Mouse (Mus musculus) heart, embryonic 13.5 days (tissue): ENCODE measurements around the gene Dnal4. TPM values are rescaled to one million over a fixed set of nuclear protein-coding genes. Genes with fewer than 3 reads are reported as not detected.

Source experiments
- ATAC-seq: fragments of 200-750 bp; cut with Nextera tagmentation; 2 replicates; pipeline ENCODE4 v1.8.0; 2017; ENCODE audit warnings: moderate TSS enrichment; ENCODE audit not compliant: insufficient number of reproducible peaks, low FRiP score, low TSS enrichment; ENCODE audit errors: extremely low read depth
- H3K27ac ChIP-seq: fragments of 300-500 bp; sonication (generic); replicated peaks from 2 replicates; pipeline ENCODE4 v1.5.1; 2015; ENCODE audit warnings: moderate library complexity, mild to moderate bottlenecking, inconsistent platforms
- H3K27me3 ChIP-seq: fragments of 300-500 bp; sonication (generic); replicated peaks from 2 replicates; pipeline ENCODE4 v1.6.1; 2015; ENCODE audit warnings: mild to moderate bottlenecking, inconsistent platforms
- H3K36me3 ChIP-seq: fragments of 300-500 bp; sonication (generic); 2 replicates; pipeline ENCODE4 v1.6.1; 2015; ENCODE audit warnings: mild to moderate bottlenecking, inconsistent platforms
- H3K4me1 ChIP-seq: fragments of 300-500 bp; sonication (generic); 2 replicates; pipeline ENCODE4 v1.6.1; 2015; ENCODE audit warnings: inconsistent platforms
- H3K4me2 ChIP-seq: fragments of 300-500 bp; sonication (generic); 2 replicates; pipeline ENCODE4 v1.6.1; 2015; ENCODE audit warnings: inconsistent platforms, mild to moderate bottlenecking, moderate library complexity
- H3K4me3 ChIP-seq: fragments of 300-500 bp; sonication (generic); 2 replicates; pipeline ENCODE4 v1.5.1; 2015; ENCODE audit warnings: moderate library complexity, mild to moderate bottlenecking, inconsistent platforms
- H3K9ac ChIP-seq: fragments of 300-500 bp; sonication (generic); 2 replicates; pipeline ENCODE4 v1.6.1; 2015; ENCODE audit warnings: inconsistent platforms, mild to moderate bottlenecking, moderate library complexity
- H3K9me3 ChIP-seq: fragments of 300-500 bp; sonication (generic); 2 replicates; pipeline ENCODE4 v1.6.1; 2016; ENCODE audit warnings: inconsistent platforms
- WGBS: fragments of 180-500 bp; shearing (Covaris S2); methylation state at CpG from one replicate; pipeline ENCODE4 v1.1.7; 2015; ENCODE audit warnings: mixed read lengths; 5-methylcytosine and 5-hydroxymethylcytosine counted together
- polyA plus RNA-seq: library from polyadenylated mRNA; unstranded; fragments of >200 nt; fragmentation: Nextera tagmentation; extraction: Ambion mirVana; gene quantifications from 2 replicates; pipeline ENCODE4 v1.2.1, GENCODE M21; 2015

Dnal4 gene
- polyA plus RNA-seq, 1 experiment from 2014 or later = 35.6 TPM

GRCm38 (mm10) chr15:79774117-79775027 is 3.3 kb downstream of the Dnal4 start:
- peak overlapping the region; percentile 76 for H3K27ac ChIP-seq
- peaks cover 37% of the 10 kb centered on the region for H3K4me1 ChIP-seq
- peak overlapping the region; percentile 87 for H3K9ac ChIP-seq
- H3K36me3 ChIP-seq = no peaks in the 10 kb centered on the region
- WGBS = under 1% methylated on average over 46 of the region's 50 CpGs
- peak; percentile 97 for ATAC-seq
- no peaks in the 10 kb centered on the region for H3K9me3 ChIP-seq
- peak overlapping the region; percentile 81 for H3K4me3 ChIP-seq
- H3K27me3 ChIP-seq = 0 out of 2 replicates have a peak, but pooled peaks cover under 1% of the 10 kb centered on the region
- H3K4me2 ChIP-seq = peak overlapping the region; percentile 88

GRCm38 (mm10) chr15:79770629-79771240 is 6.9 kb downstream of the Dnal4 start:
- Histone ChIP-seq H3K9me3 (no peaks in the 10 kb centered on the region), H3K4me1 (peaks cover 73% of the 10 kb centered on the region), H3K4me3 (no peak overlapping the region), H3K36me3 (no peaks in the 10 kb centered on the region), H3K9ac (no peak overlapping the region), H3K27ac (no peak overlapping the region), H3K27me3 (no peaks in the 10 kb centered on the region), H3K4me2 (no peak overlapping the region)
- 55% methylated on average over 21 of the region's 21 CpGs for WGBS
- no peak for ATAC-seq

GRCm38 (mm10) chr15:79768302-79768701 is 9.3 kb downstream of the Dnal4 start:
- H3K4me1 ChIP-seq = peaks cover 71% of the 10 kb centered on the region
- 61% methylated on average over 6 of the region's 6 CpGs for WGBS

GRCm38 (mm10) chr15:79767327-79767961 is 10.2 kb downstream of the Dnal4 start:
- H3K27ac ChIP-seq = peak overlapping the region; percentile 58
- WGBS = 49% methylated on average over 16 of the region's 16 CpGs
- H3K4me1 ChIP-seq = peaks cover 67% of the 10 kb centered on the region
- H3K4me2 ChIP-seq = peak overlapping the region; percentile 55
- no peaks in the 10 kb centered on the region for H3K9me3 ChIP-seq
- no peak for ATAC-seq
- H3K27me3 ChIP-seq = no peaks in the 10 kb centered on the region
- H3K4me3 ChIP-seq = no peak overlapping the region
- peak overlapping the region; percentile 61; the same call in 1 of the 2 replicates for H3K9ac ChIP-seq
- H3K36me3 ChIP-seq = peaks cover 24% of the 10 kb centered on the region

More at GRCm38 (mm10) chr15:79768302-79768701, 9.3 kb downstream of the Dnal4 start:
- H3K9me3 ChIP-seq = no peaks in the 10 kb centered on the region
- H3K27me3 ChIP-seq = no peaks in the 10 kb centered on the region
- H3K9ac ChIP-seq = peak overlapping the region; percentile 50; the same call in 1 of the 2 replicates
- peaks cover 15% of the 10 kb centered on the region for H3K36me3 ChIP-seq
- no peak for ATAC-seq
- no peak overlapping the region; the same call in 1 of the 2 replicates for H3K27ac ChIP-seq
- H3K4me3 ChIP-seq = no peak overlapping the region
- H3K4me2 ChIP-seq = no peak overlapping the region

GRCm38 (mm10) chr15:79766586-79767071 is 11.0 kb downstream of the Dnal4 start:
- 86% methylated on average over 10 of the region's 10 CpGs for WGBS
- Histone ChIP-seq H3K27me3 (no peaks in the 10 kb centered on the region), H3K4me3 (no peak overlapping the region), H3K4me2 (no peak overlapping the region), H3K9ac (no peak overlapping the region), H3K27ac (0 out of 2 replicates have a peak overlapping the region, but pooled peaks have one; percentile 58), H3K9me3 (no peaks in the 10 kb centered on the region), H3K4me1 (peaks cover 67% of the 10 kb centered on the region), H3K36me3 (peaks cover 32% of the 10 kb centered on the region)
- no peak for ATAC-seq

GRCm38 (mm10) chr15:79766168-79766567 is 11.5 kb downstream of the Dnal4 start:
- Histone ChIP-seq H3K9ac (no peak overlapping the region), H3K4me3 (no peak overlapping the region), H3K4me1 (peaks cover 63% of the 10 kb centered on the region), H3K4me2 (no peak overlapping the region), H3K27ac (no peak overlapping the region), H3K36me3 (peaks cover 35% of the 10 kb centered on the region), H3K27me3 (no peaks in the 10 kb centered on the region), H3K9me3 (no peaks in the 10 kb centered on the region)
- no peak for ATAC-seq
- WGBS = 44% methylated on average over 9 of the region's 10 CpGs

GRCm38 (mm10) chr15:79765361-79765760 is 12.3 kb downstream of the Dnal4 start:
- H3K27ac ChIP-seq = no peak overlapping the region
- no peaks in the 10 kb centered on the region for H3K27me3 ChIP-seq
- 70% methylated on average over 2 of the region's 2 CpGs for WGBS
- H3K4me3 ChIP-seq = no peak overlapping the region
- no peak overlapping the region for H3K4me2 ChIP-seq
- H3K4me1 ChIP-seq = peaks cover 55% of the 10 kb centered on the region
- no peak overlapping the region for H3K9ac ChIP-seq
- H3K36me3 ChIP-seq = peaks cover 38% of the 10 kb centered on the region
- no peaks in the 10 kb centered on the region for H3K9me3 ChIP-seq
- no peak for ATAC-seq

GRCm38 (mm10) chr15:79764539-79765267 is 12.9 kb downstream of the Dnal4 start:
- H3K27me3 ChIP-seq = no peaks in the 10 kb centered on the region
- no peak overlapping the region for H3K9ac ChIP-seq
- no peaks in the 10 kb centered on the region for H3K9me3 ChIP-seq
- ATAC-seq = no peak
- no peak overlapping the region for H3K4me3 ChIP-seq
- H3K27ac ChIP-seq = no peak overlapping the region
- H3K4me2 ChIP-seq = no peak overlapping the region
- peaks cover 38% of the 10 kb centered on the region for H3K36me3 ChIP-seq
- WGBS = 74% methylated on average over 11 of the region's 11 CpGs
- peaks cover 48% of the 10 kb centered on the region for H3K4me1 ChIP-seq

GRCm38 (mm10) chr15:79763601-79764246 is 13.9 kb downstream of the Dnal4 start:
- H3K36me3 ChIP-seq = peaks cover 38% of the 10 kb centered on the region
- H3K9me3 ChIP-seq = no peaks in the 10 kb centered on the region
- ATAC-seq = no peak
- no peak overlapping the region for H3K4me3 ChIP-seq
- H3K27ac ChIP-seq = no peak overlapping the region
- peaks cover 38% of the 10 kb centered on the region for H3K4me1 ChIP-seq
- 77% methylated on average over 7 of the region's 7 CpGs for WGBS
- H3K27me3 ChIP-seq = no peaks in the 10 kb centered on the region
- H3K9ac ChIP-seq = no peak overlapping the region
- H3K4me2 ChIP-seq = no peak overlapping the region

- Histone ChIP-seq H3K4me1 (peaks cover 31% of the 10 kb centered on the region), H3K36me3 (peaks cover 38% of the 10 kb centered on the region), H3K27ac (no peak overlapping the region), H3K9me3 (no peaks in the 10 kb centered on the region), H3K27me3 (no peaks in the 10 kb centered on the region), H3K4me2 (no peak overlapping the region), H3K4me3 (no peak overlapping the region), H3K9ac (no peak overlapping the region)
- 87% methylated on average over 9 of the region's 9 CpGs for WGBS
- ATAC-seq = no peak
These were observed 14.6 kb downstream of the Dnal4 start for GRCm38 (mm10) chr15:79763001-79763400.
